Mouse (Mus musculus) ES-E14 (cell line): ENCODE results near the gene App.

Experiments used
- CHD2 ChIP-seq: IDR thresholded peaks from 2 replicates; pipeline ENCODE4 v1.6.1; 2014; ENCODE audit warnings: mild to moderate bottlenecking, low read depth, low read length, inconsistent platforms
- MAFK ChIP-seq: IDR thresholded peaks from 2 replicates; pipeline ENCODE4 v1.6.1; 2014; ENCODE audit warnings: mild to moderate bottlenecking, low read depth, low read length, inconsistent platforms; ENCODE audit not compliant: insufficient read depth
- ZNF384 ChIP-seq: IDR thresholded peaks from 2 replicates; pipeline ENCODE4 v1.6.1; 2012; ENCODE audit warnings: low read depth, low read length, inconsistent platforms

- no peak for TF ChIP-seq CHD2
- TF ChIP-seq ZNF384: no peak
- TF ChIP-seq MAFK: no peak
Measured at GRCm38 (mm10) chr16:85143863-85144262, 29.7 kb downstream of the App start.
